Mouse (Mus musculus) limb, embryonic 14.5 days (tissue): ENCODE measurements at regions not wholly inside any gene's neighbourhood (a gene's known extent, or its start where the extent isn't known, plus 50 kb on each side); places are given as distances from the start of the nearest gene placed in this dataset.

Experiments
- ATAC-seq: fragments of 200-750 bp; cut with Nextera tagmentation; 2 replicates; pipeline ENCODE4 v1.8.0; 2017; ENCODE audit warnings: low read depth, moderate number of reproducible peaks, moderate TSS enrichment; ENCODE audit not compliant: low FRiP score
- DNase-seq: peaks from one replicate; pipeline ENCODE4 v3.0.0-alpha.2; 2015; ENCODE audit warnings: low spot score
- H3K27ac ChIP-seq: fragments of 300-500 bp; sonication (generic); replicated peaks from 2 replicates; pipeline ENCODE4 v1.5.1; 2014; ENCODE audit warnings: low read depth, mild to moderate bottlenecking, low read length, moderate library complexity, mixed read lengths
- H3K27me3 ChIP-seq: fragments of 300-500 bp; sonication (generic); 2 replicates; pipeline ENCODE4 v1.6.1; 2014; ENCODE audit warnings: low read length, mixed read lengths; ENCODE audit not compliant: control insufficient read depth, insufficient read depth
- H3K36me3 ChIP-seq: fragments of 300-500 bp; sonication (generic); 2 replicates; pipeline ENCODE4 v1.6.1; 2014; ENCODE audit warnings: mild to moderate bottlenecking, low read length, moderate library complexity, mixed read lengths; ENCODE audit not compliant: control insufficient read depth, insufficient read depth
- H3K4me1 ChIP-seq: fragments of 300-500 bp; sonication (generic); 2 replicates; pipeline ENCODE4 v1.6.1; 2014; ENCODE audit warnings: antibody characterized with exemption, low read length, mixed read lengths; ENCODE audit not compliant: control insufficient read depth, insufficient read depth
- H3K4me2 ChIP-seq: fragments of 300-500 bp; sonication (generic); replicated peaks from 2 replicates; pipeline ENCODE4 v1.6.1; 2014; ENCODE audit warnings: low read depth, mild to moderate bottlenecking, low read length, moderate library complexity; ENCODE audit not compliant: severe bottlenecking
- H3K4me3 ChIP-seq: fragments of 300-500 bp; sonication (generic); replicated peaks from 2 replicates; pipeline ENCODE4 v1.5.1; 2014; ENCODE audit warnings: low read length
- H3K9ac ChIP-seq: fragments of 300-500 bp; sonication (generic); 2 replicates; pipeline ENCODE4 v1.6.1; 2014; ENCODE audit warnings: mild to moderate bottlenecking, low read depth, low read length, moderate library complexity; ENCODE audit not compliant: severe bottlenecking
- H3K9me3 ChIP-seq: fragments of 300-500 bp; sonication (generic); 2 replicates; pipeline ENCODE4 v1.6.1; 2016; ENCODE audit warnings: low read length; ENCODE audit not compliant: control insufficient read depth
- POLR2A ChIP-seq: fragments of 200-500 bp; IDR thresholded peaks from 2 replicates; pipeline ENCODE4 v1.8.0; 2012; ENCODE audit warnings: inconsistent platforms, mild to moderate bottlenecking, moderate library complexity, borderline replicate concordance; ENCODE audit not compliant: insufficient read depth, insufficient read length; ENCODE audit errors: extremely low read depth
- WGBS: fragments of 180-500 bp; shearing (Covaris S2); extraction: QIAGEN DNeasy Blood & Tissue Kit; methylation state at CpG from one replicate; pipeline ENCODE4 v1.1.7; 2014; 5-methylcytosine and 5-hydroxymethylcytosine counted together

GRCm38 (mm10) chr10:98651127-98651526, 263.1 kb upstream of the Atp2b1 start:
- H3K36me3 ChIP-seq = no peaks in the 10 kb centered on the region
- DNase-seq (no peak), ATAC-seq (no peak)
- no peaks in the 10 kb centered on the region for H3K27me3 ChIP-seq
- H3K9me3 ChIP-seq = no peaks in the 10 kb centered on the region
- no peak overlapping the region for H3K27ac ChIP-seq
- H3K4me3 ChIP-seq = no peak overlapping the region
- 81% methylated on average over 6 of the region's 6 CpGs for WGBS
- no peak overlapping the region for H3K4me2 ChIP-seq
- H3K9ac ChIP-seq = no peak overlapping the region
- H3K4me1 ChIP-seq = no peaks in the 10 kb centered on the region
- TF ChIP-seq POLR2A = no peak

GRCm38 (mm10) chr10:98651599-98651998, 262.6 kb upstream of the Atp2b1 start:
- H3K9me3 ChIP-seq = no peaks in the 10 kb centered on the region
- no peak overlapping the region for H3K4me2 ChIP-seq
- H3K4me3 ChIP-seq = no peak overlapping the region
- no peak overlapping the region for H3K9ac ChIP-seq
- DNase-seq (no peak), ATAC-seq (no peak)
- H3K36me3 ChIP-seq = no peaks in the 10 kb centered on the region
- H3K27ac ChIP-seq = no peak overlapping the region
- no peaks in the 10 kb centered on the region for H3K27me3 ChIP-seq
- TF ChIP-seq POLR2A = no peak
- 93% methylated on average over 5 of the region's 5 CpGs for WGBS
- no peaks in the 10 kb centered on the region for H3K4me1 ChIP-seq

GRCm38 (mm10) chr10:98652084-98652483, 262.1 kb upstream of the Atp2b1 start:
- Histone ChIP-seq H3K9me3 (no peaks in the 10 kb centered on the region), H3K27me3 (no peaks in the 10 kb centered on the region), H3K27ac (no peak overlapping the region), H3K4me1 (no peaks in the 10 kb centered on the region), H3K4me3 (no peak overlapping the region), H3K4me2 (no peak overlapping the region), H3K36me3 (no peaks in the 10 kb centered on the region), H3K9ac (no peak overlapping the region)
- TF ChIP-seq POLR2A = no peak
- ATAC-seq (no peak), DNase-seq (no peak)
- 76% methylated on average over 2 of the region's 2 CpGs for WGBS

- Histone ChIP-seq H3K9me3 (no peaks in the 10 kb centered on the region), H3K4me2 (no peak overlapping the region), H3K27me3 (no peaks in the 10 kb centered on the region), H3K4me3 (no peak overlapping the region), H3K9ac (no peak overlapping the region), H3K27ac (no peak overlapping the region), H3K4me1 (no peaks in the 10 kb centered on the region), H3K36me3 (no peaks in the 10 kb centered on the region)
- ATAC-seq (no peak), DNase-seq (no peak)
- no peak for TF ChIP-seq POLR2A
- 57% methylated on average over 1 of the region's 1 CpGs for WGBS
Observed at GRCm38 (mm10) chr10:98660747-98661146, 253.5 kb upstream of the Atp2b1 start.

GRCm38 (mm10) chr10:98665936-98666505, 248.2 kb upstream of the Atp2b1 start:
- no peak for TF ChIP-seq POLR2A
- WGBS = 90% methylated on average over 3 of the region's 3 CpGs
- ATAC-seq = no peak
- Histone ChIP-seq H3K27me3 (no peaks in the 10 kb centered on the region), H3K4me2 (no peak overlapping the region), H3K4me3 (no peak overlapping the region), H3K9me3 (no peaks in the 10 kb centered on the region), H3K4me1 (no peaks in the 10 kb centered on the region), H3K9ac (no peak overlapping the region), H3K27ac (no peak overlapping the region), H3K36me3 (no peaks in the 10 kb centered on the region)
- no peak for DNase-seq

- ATAC-seq (no peak), DNase-seq (no peak)
- no peak overlapping the region for H3K27ac ChIP-seq
- no peak for TF ChIP-seq POLR2A
- H3K9me3 ChIP-seq = no peaks in the 10 kb centered on the region
- 86% methylated on average over 1 of the region's 1 CpGs for WGBS
- no peaks in the 10 kb centered on the region for H3K4me1 ChIP-seq
- H3K4me2 ChIP-seq = no peak overlapping the region
- no peak overlapping the region for H3K4me3 ChIP-seq
- no peak overlapping the region for H3K9ac ChIP-seq
- H3K27me3 ChIP-seq = no peaks in the 10 kb centered on the region
- H3K36me3 ChIP-seq = no peaks in the 10 kb centered on the region
Observed at GRCm38 (mm10) chr10:98667728-98668127, 246.5 kb upstream of the Atp2b1 start.
